Mouse (Mus musculus): ENCODE results near the gene 4930519P11Rik. TPM values are rescaled to one million over a fixed set of nuclear protein-coding genes. Genes with fewer than 3 reads are reported as not detected.
A peak's percentile ranks its signal among the peaks of the same experiment; 100 is the strongest.

4930519P11Rik gene
- polyA plus RNA-seq, 1 experiment from 2014 or later: 0.49 TPM

- no peak overlapping the region for H3K9ac ChIP-seq
- ATAC-seq (ENCODE audit: insufficient number of reproducible peaks, low FRiP score, low TSS enrichment, low read depth): no peak
- H3K4me1 ChIP-seq: peaks cover 56% of the 10 kb centered on the region
- H3K9me3 ChIP-seq (replicated peaks): no peaks in the 10 kb centered on the region
- H3K36me3 ChIP-seq: peaks cover 13% of the 10 kb centered on the region; the same call in 1 of the 2 replicates
- no peaks in the 10 kb centered on the region for H3K27me3 ChIP-seq
- WGBS: 68% methylated on average over 2 of the region's 2 CpGs
- peak overlapping the region; percentile 77 for H3K4me2 ChIP-seq (replicated peaks)
- H3K4me3 ChIP-seq (replicated peaks): peak overlapping the region; percentile 77
- H3K27ac ChIP-seq (replicated peaks): peak overlapping the region; percentile 85
Observed at GRCm38 (mm10) chr2:154567766-154568165, 45.5 kb downstream of the 4930519P11Rik start.

- no peak for ATAC-seq (ENCODE audit: insufficient number of reproducible peaks, low FRiP score, low TSS enrichment, low read depth)
- Histone ChIP-seq H3K36me3 (peaks cover 20% of the 10 kb centered on the region), H3K4me1 (peaks cover 51% of the 10 kb centered on the region), H3K9ac (no peak overlapping the region), H3K4me2 (replicated peaks) (no peak overlapping the region), H3K27me3 (no peaks in the 10 kb centered on the region), H3K4me3 (replicated peaks) (no peak overlapping the region), H3K9me3 (replicated peaks) (no peaks in the 10 kb centered on the region), H3K27ac (replicated peaks) (peak overlapping the region; percentile 29; the same call in 1 of the 2 replicates)
- 35% methylated on average over 8 of the region's 8 CpGs for WGBS
Observed at GRCm38 (mm10) chr2:154566641-154567040, 46.6 kb downstream of the 4930519P11Rik start.

GRCm38 (mm10) chr2:154565562-154565961, 47.7 kb downstream of the 4930519P11Rik start:
- ATAC-seq (ENCODE audit: insufficient number of reproducible peaks, low FRiP score, low TSS enrichment, low read depth): no peak
- Histone ChIP-seq H3K4me1 (peaks cover 41% of the 10 kb centered on the region), H3K27ac (replicated peaks) (peak overlapping the region; percentile 24; the same call in 1 of the 2 replicates), H3K9ac (no peak overlapping the region), H3K4me2 (replicated peaks) (no peak overlapping the region), H3K9me3 (replicated peaks) (no peaks in the 10 kb centered on the region), H3K36me3 (peaks cover 30% of the 10 kb centered on the region), H3K27me3 (no peaks in the 10 kb centered on the region), H3K4me3 (replicated peaks) (no peak overlapping the region)
- WGBS: 67% methylated on average over 3 of the region's 3 CpGs

- Histone ChIP-seq H3K4me3 (replicated peaks) (no peak overlapping the region), H3K27me3 (no peaks in the 10 kb centered on the region), H3K4me1 (peaks cover 36% of the 10 kb centered on the region), H3K4me2 (replicated peaks) (no peak overlapping the region), H3K36me3 (peaks cover 32% of the 10 kb centered on the region), H3K9me3 (replicated peaks) (no peaks in the 10 kb centered on the region), H3K9ac (no peak overlapping the region), H3K27ac (replicated peaks) (no peak overlapping the region)
- no peak for ATAC-seq (ENCODE audit: insufficient number of reproducible peaks, low FRiP score, low TSS enrichment, low read depth)
- 81% methylated on average over 22 of the region's 22 CpGs for WGBS
Observed at GRCm38 (mm10) chr2:154563612-154564170, 49.5 kb downstream of the 4930519P11Rik start.

Other genes starting within 250 kb of the 4930519P11Rik start
- gene Cdk5rap1, start 240.4 kb downstream of the 4930519P11Rik start, polyA plus RNA-seq (2015; fragmentation: Nextera tagmentation; extraction: Ambion mirVana): 20.1 and 21.1 TPM in 2 replicates
- gene Snta1, start 205.3 kb downstream of the 4930519P11Rik start, polyA plus RNA-seq (2015; fragmentation: Nextera tagmentation; extraction: Ambion mirVana): 12.1 and 12.8 TPM in 2 replicates
- gene Cbfa2t2, start 177.0 kb downstream of the 4930519P11Rik start, polyA plus RNA-seq (2015; fragmentation: Nextera tagmentation; extraction: Ambion mirVana): 40.9 and 43.6 TPM in 2 replicates
- 0.83 and 1.3 TPM in 2 replicates for gene 1700003F12Rik, start 66.4 kb downstream of the 4930519P11Rik start, polyA plus RNA-seq (2015; fragmentation: Nextera tagmentation; extraction: Ambion mirVana)
- 0.17 and 0.25 TPM in 2 replicates for gene Actl10, start 61.7 kb downstream of the 4930519P11Rik start, polyA plus RNA-seq (2015; fragmentation: Nextera tagmentation; extraction: Ambion mirVana)
- 3.4 and 4.3 TPM in 2 replicates for gene Necab3, start 54.5 kb downstream of the 4930519P11Rik start, polyA plus RNA-seq (2015; fragmentation: Nextera tagmentation; extraction: Ambion mirVana)
- 24.6 and 25.5 TPM in 2 replicates for gene E2f1, start 43.5 kb downstream of the 4930519P11Rik start, polyA plus RNA-seq (2015; fragmentation: Nextera tagmentation; extraction: Ambion mirVana)
- gene Pxmp4, start 9.7 kb downstream of the 4930519P11Rik start, polyA plus RNA-seq (2015; fragmentation: Nextera tagmentation; extraction: Ambion mirVana): 30.5 and 33.1 TPM in 2 replicates
- 1.6 and 2.0 TPM in 2 replicates for gene Zfp341, start 140 bp downstream of the 4930519P11Rik start, polyA plus RNA-seq (2015; fragmentation: Nextera tagmentation; extraction: Ambion mirVana)
- 38.1 and 47.7 TPM in 2 replicates for gene Chmp4b, start 38.3 kb upstream of the 4930519P11Rik start, polyA plus RNA-seq (2015; fragmentation: Nextera tagmentation; extraction: Ambion mirVana)
- not detected in 2 replicates for gene Gm14214, start 156.6 kb upstream of the 4930519P11Rik start, polyA plus RNA-seq (2015; fragmentation: Nextera tagmentation; extraction: Ambion mirVana)
- gene Raly, start 177.7 kb upstream of the 4930519P11Rik start, polyA plus RNA-seq (2015; fragmentation: Nextera tagmentation; extraction: Ambion mirVana): 49.4 TPM in 2 replicates
- gene a, start 178.0 kb upstream of the 4930519P11Rik start, polyA plus RNA-seq (2015; fragmentation: Nextera tagmentation; extraction: Ambion mirVana): 18.8 and 20.1 TPM in 2 replicates